Mouse (Mus musculus): ENCODE measurements around the gene Acaca.
A peak's percentile ranks its signal among the peaks of the same experiment; 100 is the strongest.
"Not testable (repeated sequence)": the region's sequence is repeated elsewhere in the genome, so short reads cannot be mapped to it uniquely, and the experiment has no call there.

Gene Acaca

GRCm38 (mm10) chr11:84344522-84345236, 215.2 kb downstream of the Acaca start:
- no peak for DNase-seq

DNA sequence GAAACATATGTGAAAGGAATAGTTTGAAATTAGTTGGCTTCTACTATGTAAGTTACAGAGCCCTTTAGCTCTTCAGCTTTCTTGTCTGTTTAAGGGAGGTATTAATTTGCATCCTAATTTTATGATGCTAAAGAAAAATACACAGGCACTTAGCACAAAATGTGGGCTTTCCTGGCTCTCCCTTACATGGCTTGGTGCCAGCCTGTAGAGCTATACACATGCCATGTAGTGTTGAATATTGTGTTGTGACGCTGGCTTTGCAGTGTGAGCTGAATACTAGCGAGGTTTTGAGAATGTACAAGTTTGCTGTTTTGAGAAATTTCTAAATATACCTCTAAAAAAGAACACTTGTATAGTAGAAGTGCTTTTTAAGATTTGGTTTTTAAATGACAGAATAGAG, 218.3 kb downstream of the Acaca start:
- peak; percentile 53 for DNase-seq

DNA sequence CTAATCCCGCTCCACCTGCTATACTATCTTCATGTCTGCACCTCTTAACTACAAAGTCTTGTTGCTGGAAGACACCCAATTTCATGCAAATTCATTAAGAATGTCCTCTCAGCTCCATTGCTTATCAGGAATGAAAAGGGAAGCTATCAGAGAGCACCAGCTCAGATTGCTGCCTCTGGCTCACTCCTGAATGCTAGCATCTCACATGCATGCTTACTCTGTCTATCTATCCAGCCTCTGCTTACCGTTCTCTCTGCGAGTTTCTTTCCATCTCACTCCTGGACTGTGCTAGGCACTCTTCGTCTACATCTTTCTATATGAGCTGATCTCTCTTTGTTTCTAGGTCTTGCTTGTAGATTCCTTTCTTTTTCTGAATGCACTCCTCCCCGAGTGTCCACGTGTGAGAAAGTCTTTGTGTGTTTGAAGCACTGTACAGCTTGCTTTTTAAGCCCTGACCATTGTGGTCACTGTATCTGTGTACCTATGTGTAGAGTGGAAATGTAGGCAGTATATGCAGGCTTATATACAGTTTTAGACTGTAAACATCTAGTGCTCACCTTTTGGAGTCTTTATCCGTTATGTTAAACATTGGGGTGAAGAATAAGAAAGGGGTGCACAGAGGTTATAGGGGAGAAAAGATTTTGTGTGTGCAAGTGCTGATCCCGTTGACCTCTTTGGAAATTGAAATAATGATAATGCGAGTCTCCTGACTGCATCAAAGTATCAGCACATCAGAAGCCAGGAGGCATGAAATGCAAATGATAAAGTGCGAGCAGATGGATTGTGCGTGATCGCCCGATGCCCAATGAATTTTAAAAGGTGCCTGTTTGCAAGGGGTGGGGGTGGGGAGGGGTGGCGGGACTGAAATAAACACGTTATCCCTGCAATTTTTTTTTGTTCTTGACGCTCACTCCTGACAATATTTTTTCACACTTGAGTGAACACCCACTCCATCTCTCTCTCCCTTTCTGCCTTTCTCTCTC, 219.7 kb downstream of the Acaca start:
- DNase-seq: no peak

- no peak for DNase-seq
These were observed 221.7 kb downstream of the Acaca start for GRCm38 (mm10) chr11:84351150-84351549.

GRCm38 (mm10) chr11:84353058-84353726, 223.7 kb downstream of the Acaca start:
- no peak for DNase-seq

- DNase-seq: no peak
These were observed 227.8 kb downstream of the Acaca start for GRCm38 (mm10) chr11:84357304-84357703.

GRCm38 (mm10) chr11:84357771-84358170, 228.3 kb downstream of the Acaca start:
- no peak for DNase-seq

- no peak for DNase-seq
These were observed 232.1 kb downstream of the Acaca start for GRCm38 (mm10) chr11:84361551-84361950.

DNA sequence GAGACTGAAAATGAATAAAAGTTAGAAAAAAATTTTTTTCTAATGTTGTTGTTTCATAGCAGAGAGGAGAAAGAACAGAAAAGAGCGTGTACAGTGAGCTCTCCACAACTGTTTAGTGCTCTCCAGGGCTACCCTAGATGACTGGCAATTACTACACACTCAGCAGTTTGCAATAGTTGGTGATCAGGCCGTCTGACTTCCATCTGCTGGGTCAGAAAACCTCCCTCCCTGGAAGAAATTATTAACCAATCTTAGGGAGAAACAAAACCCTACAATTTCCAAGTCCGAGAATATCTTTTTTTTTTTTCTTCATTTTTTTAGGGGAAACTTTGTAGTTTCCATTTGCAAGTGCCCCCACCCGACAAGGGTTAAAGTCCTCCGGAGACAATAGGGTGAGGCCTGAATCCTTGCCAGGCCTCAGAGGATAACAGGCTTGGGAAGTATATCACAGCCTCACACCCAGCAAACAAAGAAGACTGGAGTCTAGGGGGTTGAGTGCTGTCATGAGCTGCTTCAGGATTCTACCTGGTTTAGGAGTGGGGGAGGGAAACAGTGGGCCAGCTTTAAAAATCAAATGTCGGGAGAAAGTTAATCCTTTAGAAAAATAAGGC, 233.3 kb downstream of the Acaca start:
- DNase-seq: no peak

DNA sequence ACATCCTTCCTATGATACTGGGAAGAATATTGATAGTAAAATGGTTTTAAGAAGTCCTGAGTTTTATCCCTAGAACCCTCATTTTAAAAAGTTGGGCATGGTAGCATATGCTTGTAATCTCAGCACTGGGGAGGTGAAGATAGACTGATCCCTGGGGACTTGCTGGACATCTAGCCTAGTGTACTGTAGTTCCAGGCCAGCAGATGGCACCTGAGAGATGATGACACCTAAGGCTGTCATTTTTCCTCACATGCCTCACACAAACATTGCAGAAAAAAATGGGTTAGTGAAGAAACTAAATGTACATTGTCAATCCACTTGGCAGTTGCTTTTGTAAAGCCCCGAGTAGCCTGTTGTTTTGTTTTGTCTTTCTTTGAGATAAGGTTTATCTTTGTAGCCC, 235.8 kb downstream of the Acaca start:
- no peak for DNase-seq

- DNase-seq: no peak
These were observed 239.4 kb downstream of the Acaca start for GRCm38 (mm10) chr11:84368902-84369301.

DNA sequence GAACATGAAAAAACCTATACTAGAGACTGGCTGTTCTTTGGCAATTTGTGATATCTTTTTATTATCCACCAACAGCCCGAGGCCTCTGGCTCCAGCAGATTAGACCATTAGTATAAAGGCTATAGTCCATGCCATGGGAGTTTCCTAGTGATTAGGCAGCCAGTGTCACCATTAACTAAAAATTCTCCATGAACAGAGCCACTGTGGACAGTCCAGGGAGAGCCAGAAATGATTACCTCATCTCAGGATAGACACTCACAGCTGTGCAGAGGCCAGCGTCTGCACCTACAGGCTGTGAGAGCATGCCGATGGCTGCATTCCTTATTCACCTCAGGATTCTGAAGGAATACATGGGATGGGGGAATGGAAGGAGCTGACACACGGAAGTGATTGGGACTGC, 243.7 kb downstream of the Acaca start:
- DNase-seq: no peak

- no peak for DNase-seq
These were observed 246.6 kb downstream of the Acaca start for GRCm38 (mm10) chr11:84375951-84376496.

- DNase-seq: no peak
These were observed 247.3 kb downstream of the Acaca start for GRCm38 (mm10) chr11:84376510-84377365.

GRCm38 (mm10) chr11:84382450-84382849, 253.0 kb downstream of the Acaca start:
- DNase-seq: no peak

DNA sequence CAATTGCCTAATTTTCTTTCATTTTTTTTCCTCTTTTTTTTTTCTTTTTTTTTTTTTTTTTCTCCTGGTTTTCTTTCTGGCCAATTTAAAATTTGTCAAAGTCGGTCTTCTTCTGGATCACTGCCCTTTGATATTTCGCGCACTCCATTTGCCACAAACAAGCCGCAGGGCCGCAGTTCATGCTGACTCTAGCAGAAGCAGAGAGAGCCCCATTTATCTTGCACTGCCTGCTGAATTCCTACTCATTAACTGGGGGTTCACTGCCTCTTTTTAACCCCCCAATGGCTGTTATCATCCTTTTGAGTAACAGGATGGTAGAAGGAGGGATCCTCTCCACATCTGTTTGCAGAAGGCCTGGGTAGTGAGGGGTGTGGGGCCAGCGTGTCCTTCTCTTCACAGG, 254.4 kb downstream of the Acaca start:
- DNase-seq: no peak

GRCm38 (mm10) chr11:84389332-84389731, 259.9 kb downstream of the Acaca start:
- no peak for DNase-seq

- DNase-seq: no peak
These were observed 261.7 kb downstream of the Acaca start for GRCm38 (mm10) chr11:84391126-84391525.

- DNase-seq: not testable (repeated sequence)
These were observed 262.6 kb downstream of the Acaca start for GRCm38 (mm10) chr11:84392066-84392465.

DNA sequence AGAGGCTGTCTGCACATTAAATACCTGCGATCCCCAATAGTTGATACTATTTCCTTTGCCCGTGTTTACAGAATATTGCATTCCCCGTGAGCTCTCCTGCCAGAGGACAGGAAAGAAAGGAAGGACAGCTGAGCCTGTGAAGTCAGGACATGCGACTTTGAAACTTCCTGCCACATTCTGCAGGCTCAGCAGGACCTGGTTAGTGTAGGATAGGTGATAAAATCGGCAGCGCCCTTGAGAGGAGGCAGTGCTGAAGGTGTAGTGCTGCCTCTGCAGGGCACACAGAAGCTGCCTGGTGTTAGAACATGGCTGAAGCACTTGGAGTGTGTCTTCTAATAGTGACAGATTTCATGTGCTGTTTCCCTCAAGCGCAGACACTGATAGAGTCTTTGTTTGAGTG, 264.1 kb downstream of the Acaca start:
- no peak for DNase-seq

DNA sequence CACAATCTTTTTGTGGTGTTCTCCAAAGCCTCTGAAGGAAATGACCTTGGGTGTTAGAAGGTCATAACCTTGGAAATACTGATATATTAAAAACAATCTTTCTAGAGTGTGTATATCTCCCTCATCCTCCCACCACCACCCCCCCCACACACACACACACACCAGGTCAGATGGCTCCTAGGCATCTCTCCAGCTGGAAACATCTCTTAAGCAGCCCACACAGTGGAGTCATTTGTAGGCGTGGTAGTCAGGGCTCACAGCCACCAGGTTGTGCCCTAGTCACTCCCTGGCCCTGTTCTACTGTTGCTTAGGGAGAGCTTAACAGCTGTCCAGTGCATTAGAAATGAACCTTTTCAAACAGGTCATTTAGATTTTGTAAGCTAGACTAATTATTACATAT, 265.5 kb downstream of the Acaca start:
- no peak for DNase-seq

- DNase-seq: no peak
These were observed 277.3 kb downstream of the Acaca start for GRCm38 (mm10) chr11:84406733-84407132.

All from right cerebral cortex, postnatal 4 days (tissue).